Mouse (Mus musculus) midbrain, embryonic 15.5 days (tissue): ENCODE measurements around the gene Gm20878. TPM values are rescaled to one million over a fixed set of nuclear protein-coding genes. Genes with fewer than 3 reads are reported as not detected.
"Not testable (repeated sequence)": the region's sequence is repeated elsewhere in the genome, so short reads cannot be mapped to it uniquely, and the experiment has no call there.

Source experiments
- ATAC-seq: fragments of 200-750 bp; cut with Nextera tagmentation; replicated peaks from 2 replicates; pipeline ENCODE4 v1.8.0; 2017; ENCODE audit warnings: moderate TSS enrichment
- H3K27ac ChIP-seq: fragments of 300-500 bp; sonication (generic); 2 replicates; pipeline ENCODE4 v1.5.1; 2015; ENCODE audit warnings: mild to moderate bottlenecking, inconsistent platforms
- H3K27me3 ChIP-seq: fragments of 300-500 bp; sonication (generic); replicated peaks from 2 replicates; pipeline ENCODE4 v1.6.1; 2015; ENCODE audit warnings: inconsistent platforms
- H3K36me3 ChIP-seq: fragments of 300-500 bp; sonication (generic); replicated peaks from 2 replicates; pipeline ENCODE4 v1.6.1; 2015; ENCODE audit warnings: inconsistent platforms
- H3K4me1 ChIP-seq: fragments of 300-500 bp; sonication (generic); 2 replicates; pipeline ENCODE4 v1.6.1; 2015; ENCODE audit warnings: inconsistent platforms
- H3K4me2 ChIP-seq: fragments of 300-500 bp; sonication (generic); 2 replicates; pipeline ENCODE4 v1.6.1; 2015; ENCODE audit warnings: inconsistent platforms, mild to moderate bottlenecking, moderate library complexity
- H3K4me3 ChIP-seq: fragments of 300-500 bp; sonication (generic); 2 replicates; pipeline ENCODE4 v1.5.1; 2015; ENCODE audit warnings: mild to moderate bottlenecking, inconsistent platforms
- H3K9ac ChIP-seq: fragments of 300-500 bp; sonication (generic); 2 replicates; pipeline ENCODE4 v1.6.1; 2015; ENCODE audit warnings: mild to moderate bottlenecking, inconsistent platforms
- H3K9me3 ChIP-seq: fragments of 300-500 bp; sonication (generic); 2 replicates; pipeline ENCODE4 v1.6.1; 2016; ENCODE audit warnings: inconsistent platforms
- WGBS: fragments of 180-500 bp; shearing (Covaris S2); methylation state at CpG from one replicate; pipeline ENCODE4 v1.1.7; 2015; ENCODE audit warnings: mixed read lengths; 5-methylcytosine and 5-hydroxymethylcytosine counted together
- polyA plus RNA-seq: library from polyadenylated mRNA; unstranded; fragments of >200 nt; fragmentation: Nextera tagmentation; extraction: Ambion mirVana; gene quantifications from 2 replicates; pipeline ENCODE4 v1.2.1, GENCODE M21; 2015

The Gm20878 gene
- polyA plus RNA-seq = 12.8 and 13.7 TPM in 2 replicates

DNA sequence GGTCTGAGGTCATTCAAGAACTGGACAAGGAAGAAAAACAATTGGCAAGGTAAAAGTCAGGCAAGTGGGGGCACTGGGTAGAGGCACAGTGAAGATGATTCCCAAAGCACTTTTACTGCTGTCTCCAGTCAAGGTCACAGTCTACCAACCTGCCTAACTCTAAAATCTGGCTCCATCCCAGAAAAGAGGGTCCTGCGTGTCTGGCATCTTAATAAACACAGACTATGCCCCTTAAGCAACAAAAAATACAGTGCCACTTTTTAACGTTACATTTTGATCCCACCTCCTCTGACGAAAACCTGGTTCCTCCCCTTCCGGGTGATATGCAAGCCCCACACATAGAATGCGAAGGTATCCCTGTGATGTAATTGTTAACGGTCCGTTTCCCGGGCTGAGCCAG is at the start of gene Gm20878:
Gene Gm20878 (plus strand): TSS at position 301 of the 400 bp plus-strand sequence.
- not testable (repeated sequence) for H3K27me3 ChIP-seq, H3K9ac ChIP-seq, H3K36me3 ChIP-seq, H3K4me2 ChIP-seq, H3K9me3 ChIP-seq, H3K4me1 ChIP-seq, ATAC-seq, H3K27ac ChIP-seq, H3K4me3 ChIP-seq
- WGBS = no CpG with 5 or more reads among the region's 8 CpGs

GRCm38 (mm10) chr4:41903310-41903709 is 38.1 kb upstream of the Gm20878 start, which contains the start of gene Gm21541:
Gene Gm21541, plus strand, starts transcription at chr4:41903610.
- H3K4me1 ChIP-seq, H3K9me3 ChIP-seq, H3K36me3 ChIP-seq, ATAC-seq, H3K4me3 ChIP-seq, H3K9ac ChIP-seq, H3K4me2 ChIP-seq, H3K27me3 ChIP-seq, H3K27ac ChIP-seq: not testable (repeated sequence)
- WGBS = no CpG with 5 or more reads among the region's 5 CpGs

DNA sequence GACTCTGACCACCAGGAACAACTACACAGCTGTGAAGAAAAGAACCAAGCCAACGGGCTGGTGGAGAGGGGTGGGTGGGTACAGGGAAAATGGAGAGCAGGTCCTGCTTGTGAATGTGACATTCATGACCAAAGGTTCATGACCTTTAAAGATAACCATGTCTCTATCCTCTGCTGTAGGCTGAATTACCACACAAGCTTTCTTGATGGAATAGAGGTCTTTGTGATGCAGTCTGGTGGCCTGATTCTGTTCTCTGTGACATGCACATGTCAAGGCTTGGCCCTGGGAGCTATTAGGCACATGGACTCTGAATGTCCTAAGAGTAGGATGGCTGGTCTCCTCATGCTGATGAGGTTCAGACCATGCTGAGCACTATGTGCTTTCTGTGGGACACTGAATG is 24.4 kb downstream of the Gm20878 start, which contains the start of gene Fam205a4:
Gene Fam205a4 (plus strand): TSS at position 301 of the 400 bp plus-strand sequence.
- ATAC-seq, H3K27ac ChIP-seq, H3K4me3 ChIP-seq, H3K9ac ChIP-seq, H3K27me3 ChIP-seq, H3K4me2 ChIP-seq, H3K4me1 ChIP-seq, H3K36me3 ChIP-seq, H3K9me3 ChIP-seq: not testable (repeated sequence)
- no CpG with 5 or more reads among the region's 1 CpGs for WGBS

Other genes starting within 250 kb of the Gm20878 start
- 28.1 and 32.2 TPM in 2 replicates for gene Cntfr, start 244.5 kb upstream of the Gm20878 start, polyA plus RNA-seq
- 37.5 and 40.3 TPM in 2 replicates for gene Il11ra1, start 241.6 kb upstream of the Gm20878 start, polyA plus RNA-seq
- gene Rpp25l, start 228.0 kb upstream of the Gm20878 start, polyA plus RNA-seq = 59.1 and 64.6 TPM in 2 replicates
- 295 and 308 TPM in 2 replicates for gene Dctn3, start 218.4 kb upstream of the Gm20878 start, polyA plus RNA-seq
- gene Arid3c, start 210.4 kb upstream of the Gm20878 start, polyA plus RNA-seq = 0.56 and 1.1 TPM in 2 replicates
- gene Galt, start 186.3 kb upstream of the Gm20878 start, polyA plus RNA-seq = 48.3 and 51.1 TPM in 2 replicates
- 65.7 and 66.0 TPM in 2 replicates for gene Sigmar1, start 185.4 kb upstream of the Gm20878 start, polyA plus RNA-seq
- 278 and 302 TPM in 2 replicates for gene Ccl27a, start 167.3 kb upstream of the Gm20878 start, polyA plus RNA-seq
- gene Gm21541, start 38.0 kb upstream of the Gm20878 start, polyA plus RNA-seq = not detected in 2 replicates
- gene Fam205a4, start 24.5 kb downstream of the Gm20878 start, polyA plus RNA-seq = 1.7 and 1.8 TPM in 2 replicates
- 0.72 and 1.2 TPM in 2 replicates for gene Gm21093, start 93.2 kb downstream of the Gm20878 start, polyA plus RNA-seq
- gene Gm3893, start 149.6 kb downstream of the Gm20878 start, polyA plus RNA-seq = not detected in 2 replicates
- gene Gm13304, start 173.2 kb downstream of the Gm20878 start, polyA plus RNA-seq = not detected in 2 replicates
- 2.0 and 2.1 TPM in 2 replicates for gene Gm13306, start 211.9 kb downstream of the Gm20878 start, polyA plus RNA-seq
- gene Gm13305, start 227.0 kb downstream of the Gm20878 start, polyA plus RNA-seq = not detected in 2 replicates